Mouse (Mus musculus) limb, embryonic 15.5 days (tissue): ENCODE measurements around the gene Cnn2. TPM values are rescaled to one million over a fixed set of nuclear protein-coding genes. Genes with fewer than 3 reads are reported as not detected.
"Not testable (repeated sequence)": the region's sequence is repeated elsewhere in the genome, so short reads cannot be mapped to it uniquely, and the experiment has no call there.

Experiments
- ATAC-seq: fragments of 200-750 bp; cut with Nextera tagmentation; 2 replicates; pipeline ENCODE4 v1.8.0; 2017; ENCODE audit warnings: low read depth, moderate TSS enrichment; ENCODE audit not compliant: insufficient number of reproducible peaks, low FRiP score, low TSS enrichment
- H3K27ac ChIP-seq: fragments of 300-500 bp; sonication (generic); 2 replicates; pipeline ENCODE4 v1.5.1; 2015; ENCODE audit warnings: moderate library complexity, mild to moderate bottlenecking, inconsistent platforms
- H3K27me3 ChIP-seq: fragments of 300-500 bp; sonication (generic); 2 replicates; pipeline ENCODE4 v1.6.1; 2015; ENCODE audit warnings: inconsistent platforms
- H3K36me3 ChIP-seq: fragments of 300-500 bp; sonication (generic); 2 replicates; pipeline ENCODE4 v1.6.1; 2015; ENCODE audit warnings: inconsistent platforms
- H3K4me1 ChIP-seq: fragments of 300-500 bp; sonication (generic); 2 replicates; pipeline ENCODE4 v1.6.1; 2015; ENCODE audit warnings: inconsistent platforms
- H3K4me2 ChIP-seq: fragments of 300-500 bp; sonication (generic); 2 replicates; pipeline ENCODE4 v1.6.1; 2015; ENCODE audit warnings: mild to moderate bottlenecking, inconsistent platforms
- H3K4me3 ChIP-seq: fragments of 300-500 bp; sonication (generic); 2 replicates; pipeline ENCODE4 v1.5.1; 2015; ENCODE audit warnings: mild to moderate bottlenecking, inconsistent platforms
- H3K9ac ChIP-seq: fragments of 300-500 bp; sonication (generic); 2 replicates; pipeline ENCODE4 v1.6.1; 2015; ENCODE audit warnings: inconsistent platforms
- H3K9me3 ChIP-seq: fragments of 300-500 bp; sonication (generic); 2 replicates; pipeline ENCODE4 v1.6.1; 2016; ENCODE audit warnings: inconsistent platforms
- WGBS: fragments of 180-500 bp; shearing (Covaris S2); methylation state at CpG from one replicate; pipeline ENCODE4 v1.1.7; 2015; 5-methylcytosine and 5-hydroxymethylcytosine counted together
- polyA plus RNA-seq: library from polyadenylated mRNA; unstranded; fragments of >200 nt; fragmentation: Nextera tagmentation; extraction: Ambion mirVana; gene quantifications from 2 replicates; pipeline ENCODE4 v1.2.1, GENCODE M21; 2015

Gene Cnn2
- polyA plus RNA-seq, 1 experiment from 2014 or later, result 270 TPM

DNA sequence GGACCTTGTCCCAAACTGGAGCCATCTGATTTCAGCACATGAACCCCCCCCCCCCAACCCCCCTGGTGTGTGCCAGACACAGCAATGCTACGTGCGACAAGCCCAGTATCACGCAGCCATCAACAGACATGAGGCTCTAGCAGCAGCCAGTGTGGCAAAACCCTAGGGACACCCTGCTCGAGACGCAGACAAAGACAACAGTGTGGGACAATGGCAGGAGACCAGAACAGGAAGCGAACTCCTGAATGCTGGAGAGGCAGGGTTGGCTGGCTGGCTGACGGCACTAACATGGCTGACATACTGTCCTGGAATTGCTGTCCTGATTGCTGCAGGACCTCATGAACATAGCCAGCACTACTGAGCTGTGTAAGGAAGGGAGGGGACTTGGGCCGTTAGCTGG lies 46.8 kb downstream of the Cnn2 start:
- no peak for ATAC-seq
- no peak overlapping the region for H3K27ac ChIP-seq
- WGBS, result 76% methylated on average over 8 of the region's 8 CpGs
- H3K4me1 ChIP-seq, result peaks cover 22% of the 10 kb centered on the region
- no peaks in the 10 kb centered on the region for H3K27me3 ChIP-seq
- no peak overlapping the region for H3K4me3 ChIP-seq
- H3K36me3 ChIP-seq, result peaks cover 39% of the 10 kb centered on the region
- no peak overlapping the region for H3K4me2 ChIP-seq
- no peak overlapping the region for H3K9ac ChIP-seq
- no peaks in the 10 kb centered on the region for H3K9me3 ChIP-seq

DNA sequence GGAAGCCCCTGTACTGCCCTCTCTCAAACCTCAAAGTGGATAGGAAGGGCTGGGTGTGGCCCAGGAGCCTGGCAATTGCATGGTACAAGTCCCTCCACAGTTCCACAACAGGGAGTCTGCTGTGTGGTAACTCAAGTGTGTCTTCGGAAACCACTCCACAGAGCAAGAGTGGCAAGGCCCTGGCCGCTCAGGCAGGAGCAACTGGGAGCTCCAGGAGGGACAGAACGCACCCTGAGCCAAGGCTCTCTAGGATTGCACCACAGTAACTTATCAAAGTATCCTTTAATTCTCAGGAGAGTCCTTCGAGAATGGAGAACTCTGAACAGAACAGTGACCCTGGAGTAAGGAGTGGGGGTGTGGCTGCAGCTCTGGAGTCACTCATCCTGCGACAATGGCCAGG lies 47.3 kb downstream of the Cnn2 start:
- H3K27ac ChIP-seq, result no peak overlapping the region
- no peak overlapping the region for H3K9ac ChIP-seq
- H3K4me1 ChIP-seq, result peaks cover 22% of the 10 kb centered on the region
- H3K9me3 ChIP-seq, result no peaks in the 10 kb centered on the region
- 89% methylated on average over 5 of the region's 5 CpGs for WGBS
- H3K4me3 ChIP-seq, result no peak overlapping the region
- H3K36me3 ChIP-seq, result peaks cover 39% of the 10 kb centered on the region
- no peak overlapping the region for H3K4me2 ChIP-seq
- no peak for ATAC-seq
- no peaks in the 10 kb centered on the region for H3K27me3 ChIP-seq

DNA sequence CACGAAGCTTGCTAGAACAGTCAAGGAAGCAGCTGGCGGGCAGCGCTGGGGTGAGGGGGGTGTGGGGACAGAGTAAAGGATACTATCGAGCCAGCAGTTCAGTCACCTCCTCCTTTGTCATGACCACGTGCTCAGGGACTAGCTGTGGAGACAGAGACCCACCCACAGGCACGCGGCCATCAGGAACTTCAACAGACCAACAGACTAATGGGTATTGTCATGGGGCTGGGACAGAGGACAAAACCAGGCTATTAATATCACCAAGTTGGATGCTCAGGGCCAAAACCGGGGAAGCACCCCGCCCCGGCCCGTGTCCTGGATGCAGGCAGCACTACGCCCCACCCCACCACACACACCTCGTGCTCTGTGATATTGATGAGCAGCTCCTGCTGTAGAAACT lies 48.4 kb downstream of the Cnn2 start:
- no peak for ATAC-seq
- 91% methylated on average over 13 of the region's 13 CpGs for WGBS
- Histone ChIP-seq H3K4me3 (no peak overlapping the region), H3K36me3 (peaks cover 39% of the 10 kb centered on the region), H3K27ac (no peak overlapping the region), H3K4me1 (peaks cover 22% of the 10 kb centered on the region), H3K9ac (no peak overlapping the region), H3K9me3 (no peaks in the 10 kb centered on the region), H3K4me2 (no peak overlapping the region), H3K27me3 (no peaks in the 10 kb centered on the region)

DNA sequence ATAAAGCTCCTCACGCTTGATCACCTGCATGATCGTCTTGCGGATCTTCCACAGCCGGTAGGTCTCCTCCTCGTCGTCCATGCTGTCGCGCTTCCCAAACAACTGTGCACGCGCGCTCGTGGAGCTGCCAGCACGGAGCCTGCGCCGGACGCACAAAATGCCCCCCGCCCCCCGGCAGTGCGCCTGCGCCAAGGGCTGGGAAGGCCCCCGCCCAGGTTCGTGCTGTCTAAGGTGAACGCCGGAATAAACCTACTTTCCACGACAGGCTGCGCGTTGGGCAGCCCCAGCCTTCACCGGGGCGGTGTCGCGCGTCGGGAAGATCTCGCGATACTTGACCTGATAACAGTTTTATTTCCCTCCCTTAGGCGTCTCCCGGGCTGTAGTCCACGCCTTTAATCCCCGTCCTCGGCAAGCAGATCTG lies 51.2 kb downstream of the Cnn2 start, which contains the start of gene Polr2e:
Polr2e (minus strand) TSS at position 237 of the 421 bp plus-strand sequence.
- peak within 1 kb of the TSS; percentile 79 for H3K27ac ChIP-seq
- H3K4me3 ChIP-seq, result peak within 1 kb of the TSS; percentile 84
- H3K27me3 ChIP-seq, result no peaks in the 10 kb centered on the region
- no peaks in the 10 kb centered on the region for H3K9me3 ChIP-seq
- ATAC-seq, result peak; percentile 97
- peak within 1 kb of the TSS; percentile 62 for H3K4me2 ChIP-seq
- peaks cover 37% of the 10 kb centered on the region for H3K36me3 ChIP-seq
- H3K9ac ChIP-seq, result peak within 1 kb of the TSS; percentile 76
- WGBS, result under 1% methylated on average over 40 of the region's 40 CpGs
- H3K4me1 ChIP-seq, result peaks cover 18% of the 10 kb centered on the region

DNA sequence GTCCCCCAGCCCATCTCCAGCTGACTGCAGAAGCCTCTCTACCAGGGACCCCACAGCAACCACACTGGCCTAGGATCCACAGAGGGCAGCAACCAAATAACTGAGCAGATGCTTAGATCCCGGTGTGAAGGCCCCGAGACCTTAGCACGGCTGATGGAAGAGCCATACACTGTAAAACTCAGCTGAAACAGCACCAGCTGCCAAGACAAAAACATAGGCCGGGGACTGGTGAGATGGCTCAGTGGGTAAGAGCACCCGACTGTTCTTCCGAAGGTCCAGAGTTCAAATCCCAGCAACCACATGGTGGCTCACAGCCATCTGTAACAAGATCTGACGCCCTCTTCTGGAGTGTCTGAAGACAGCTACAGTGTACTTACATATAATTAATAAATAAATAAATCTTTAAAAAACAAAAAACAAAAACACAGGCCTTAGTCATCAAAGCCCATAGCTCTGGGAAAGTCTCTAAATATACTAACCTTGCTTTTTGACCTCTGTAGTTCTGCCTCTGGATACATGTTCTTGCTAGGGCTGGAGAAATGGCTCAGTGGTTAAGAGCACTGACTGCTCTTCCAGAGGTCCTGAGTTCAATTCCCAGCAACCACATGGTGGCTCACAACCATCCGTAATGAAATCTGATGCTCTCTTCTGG lies 53.2 kb downstream of the Cnn2 start:
- peaks cover 18% of the 10 kb centered on the region for H3K4me1 ChIP-seq
- H3K4me3 ChIP-seq, H3K9me3 ChIP-seq, ATAC-seq, H3K27ac ChIP-seq, H3K9ac ChIP-seq, H3K4me2 ChIP-seq, H3K27me3 ChIP-seq: not testable (repeated sequence)
- WGBS, result 82% methylated on average over 8 of the region's 8 CpGs
- peaks cover 18% of the 10 kb centered on the region for H3K36me3 ChIP-seq

DNA sequence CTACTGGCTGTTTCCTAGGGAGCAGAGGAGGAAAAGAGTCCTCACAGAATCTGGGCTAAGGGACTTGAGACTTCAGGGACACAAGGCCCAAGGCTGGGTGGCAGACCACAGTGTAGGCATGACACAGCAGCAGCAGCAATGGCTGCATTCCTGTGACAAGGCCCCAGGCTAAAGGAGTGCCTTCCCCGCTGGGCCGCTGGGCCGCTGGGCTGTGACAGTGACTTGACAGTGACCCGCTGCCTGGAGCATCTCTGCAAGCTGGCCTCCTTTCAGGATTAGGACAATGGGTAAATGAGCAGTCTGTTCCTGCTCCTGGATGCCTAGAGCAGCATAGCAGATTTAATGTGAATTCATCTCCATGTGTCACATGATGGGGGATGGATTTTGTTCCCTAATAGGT lies 55.7 kb downstream of the Cnn2 start:
- Histone ChIP-seq H3K4me3 (no peak overlapping the region), H3K36me3 (no peaks in the 10 kb centered on the region), H3K27me3 (no peaks in the 10 kb centered on the region), H3K4me1 (peaks cover 12% of the 10 kb centered on the region), H3K4me2 (no peak overlapping the region), H3K9me3 (no peaks in the 10 kb centered on the region), H3K27ac (no peak overlapping the region), H3K9ac (no peak overlapping the region)
- no peak for ATAC-seq
- WGBS, result 47% methylated on average over 4 of the region's 4 CpGs

DNA sequence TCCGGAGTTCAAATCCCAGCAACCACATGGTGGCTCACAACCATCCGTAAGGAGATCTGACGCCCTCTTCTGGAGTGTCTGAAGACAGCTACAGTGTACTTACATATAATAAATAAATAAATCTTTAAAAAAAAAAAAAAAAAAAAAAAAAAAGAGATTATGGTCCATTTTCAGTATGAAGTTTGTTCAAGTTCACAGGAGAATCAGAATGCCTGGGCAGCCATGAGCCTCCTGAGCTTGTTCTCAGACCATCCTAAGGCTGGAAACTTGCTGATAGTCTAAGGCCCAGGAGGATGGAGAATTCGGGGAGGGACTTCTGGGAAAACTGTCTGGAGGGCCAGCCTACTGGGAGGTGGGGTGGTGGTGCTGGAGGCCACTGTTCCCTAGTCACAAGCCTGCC lies 57.0 kb downstream of the Cnn2 start:
- not testable (repeated sequence) for ATAC-seq, H3K27me3 ChIP-seq, H3K4me1 ChIP-seq, H3K9ac ChIP-seq, H3K9me3 ChIP-seq, H3K4me2 ChIP-seq, H3K36me3 ChIP-seq, H3K27ac ChIP-seq, H3K4me3 ChIP-seq
- 75% methylated on average over 4 of the region's 4 CpGs for WGBS

Other genes starting within 250 kb of the Cnn2 start
- gene Polrmt, start 242.0 kb upstream of the Cnn2 start, polyA plus RNA-seq, result 35.8 and 41.5 TPM in 2 replicates
- 0.95 and 2.2 TPM in 2 replicates for gene Fgf22, start 233.5 kb upstream of the Cnn2 start, polyA plus RNA-seq
- 93.2 and 104 TPM in 2 replicates for gene Rnf126, start 221.6 kb upstream of the Cnn2 start, polyA plus RNA-seq
- 21.2 and 22.2 TPM in 2 replicates for gene Fstl3, start 211.3 kb upstream of the Cnn2 start, polyA plus RNA-seq
- gene Prss57, start 197.6 kb upstream of the Cnn2 start, polyA plus RNA-seq, result 0.10 and 0.12 TPM in 2 replicates
- gene Palm, start 195.0 kb upstream of the Cnn2 start, polyA plus RNA-seq, result 79.9 and 84.8 TPM in 2 replicates
- gene Misp, start 167.6 kb upstream of the Cnn2 start, polyA plus RNA-seq, result 0.56 and 1.6 TPM in 2 replicates
- 301 and 303 TPM in 2 replicates for gene Ptbp1, start 134.2 kb upstream of the Cnn2 start, polyA plus RNA-seq
- gene Prtn3, start 114.1 kb upstream of the Cnn2 start, polyA plus RNA-seq, result 3.7 and 5.1 TPM in 2 replicates
- gene Plppr3, start 114.0 kb upstream of the Cnn2 start, polyA plus RNA-seq, result 53.0 and 60.1 TPM in 2 replicates
- 0.36 and 0.40 TPM in 2 replicates for gene Elane, start 102.3 kb upstream of the Cnn2 start, polyA plus RNA-seq
- gene Cfd, start 97.7 kb upstream of the Cnn2 start, polyA plus RNA-seq, result 0.27 TPM in 1 of 2 replicates, not detected in the other
- 35.4 and 37.7 TPM in 2 replicates for gene Med16, start 79.7 kb upstream of the Cnn2 start, polyA plus RNA-seq
- gene Gm26602, start 77.7 kb upstream of the Cnn2 start, polyA plus RNA-seq, result not detected in 2 replicates
- gene Kiss1r, start 71.6 kb upstream of the Cnn2 start, polyA plus RNA-seq, result 1.0 and 1.2 TPM in 2 replicates
- 159 and 161 TPM in 2 replicates for gene R3hdm4, start 67.4 kb upstream of the Cnn2 start, polyA plus RNA-seq
- gene Arid3a, start 61.5 kb upstream of the Cnn2 start, polyA plus RNA-seq, result 5.7 and 7.4 TPM in 2 replicates
- 81.7 and 83.6 TPM in 2 replicates for gene Wdr18, start 28.4 kb upstream of the Cnn2 start, polyA plus RNA-seq
- gene Grin3b, start 17.9 kb upstream of the Cnn2 start, polyA plus RNA-seq, result 0.40 and 0.64 TPM in 2 replicates
- 19.3 and 20.1 TPM in 2 replicates for gene Tmem259, start 4.3 kb upstream of the Cnn2 start, polyA plus RNA-seq
- 3.3 and 3.4 TPM in 2 replicates for gene Abca7, start 7.9 kb downstream of the Cnn2 start, polyA plus RNA-seq
- 5.3 and 6.4 TPM in 2 replicates for gene Arhgap45, start 28.1 kb downstream of the Cnn2 start, polyA plus RNA-seq
- 213 and 217 TPM in 2 replicates for gene Polr2e, start 51.2 kb downstream of the Cnn2 start, polyA plus RNA-seq
- 432 and 471 TPM in 2 replicates for gene Gpx4, start 58.6 kb downstream of the Cnn2 start, polyA plus RNA-seq
- gene Sbno2, start 117.0 kb downstream of the Cnn2 start, polyA plus RNA-seq, result 19.7 and 19.8 TPM in 2 replicates
- 15.2 and 16.6 TPM in 2 replicates for gene Stk11, start 127.2 kb downstream of the Cnn2 start, polyA plus RNA-seq
- gene Atp5d, start 150.0 kb downstream of the Cnn2 start, polyA plus RNA-seq, result 494 and 537 TPM in 2 replicates
- gene Cbarp, start 152.3 kb downstream of the Cnn2 start, polyA plus RNA-seq, result 5.9 and 6.8 TPM in 2 replicates
- gene Midn, start 159.7 kb downstream of the Cnn2 start, polyA plus RNA-seq, result 13.4 and 14.0 TPM in 2 replicates
- gene Cirbp, start 177.4 kb downstream of the Cnn2 start, polyA plus RNA-seq, result 102 and 103 TPM in 2 replicates
- 12.8 and 13.3 TPM in 2 replicates for gene 1600002K03Rik, start 184.4 kb downstream of the Cnn2 start, polyA plus RNA-seq
- 27.0 and 29.3 TPM in 2 replicates for gene Efna2, start 190.9 kb downstream of the Cnn2 start, polyA plus RNA-seq
- gene Mum1, start 237.8 kb downstream of the Cnn2 start, polyA plus RNA-seq, result 66.1 and 67.6 TPM in 2 replicates